Mouse (Mus musculus): ENCODE measurements around the gene Dnajc4. TPM values are rescaled to one million over a fixed set of nuclear protein-coding genes. Genes with fewer than 3 reads are reported as not detected.

Dnajc4 gene
- polyA plus RNA-seq, 1 experiment from 2014 or later, result 23.7 TPM

DNA sequence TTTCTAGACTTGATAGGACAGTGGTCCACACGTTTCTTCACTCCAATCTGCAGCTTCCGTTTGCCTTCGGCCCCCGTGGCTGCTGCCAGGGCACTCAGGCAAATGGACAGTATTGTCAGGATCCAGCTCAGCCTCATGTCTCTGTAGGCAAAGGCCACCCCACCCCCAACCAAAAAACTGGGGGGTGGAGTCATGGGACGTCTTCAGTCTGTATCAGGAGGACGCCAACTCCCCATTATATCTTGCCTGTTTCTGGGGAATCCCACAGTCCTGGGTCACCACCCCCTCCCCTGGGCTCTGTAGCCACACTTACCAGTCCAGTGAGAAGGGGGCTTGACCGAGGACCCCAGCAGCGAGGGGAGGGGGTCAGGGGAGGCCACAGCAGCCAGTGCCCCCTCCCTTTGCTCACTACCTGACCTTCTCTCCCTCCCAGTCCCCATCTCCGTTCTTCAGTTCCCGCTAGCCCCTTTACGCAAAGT is 13.3 kb downstream of the Dnajc4 start:
- no peaks in the 10 kb centered on the region for H3K27me3 ChIP-seq (ENCODE audit: control insufficient read depth, insufficient read depth, low read length)
- H3K4me2 ChIP-seq (replicated peaks), result peak overlapping the region; percentile 63
- H3K4me3 ChIP-seq (replicated peaks; ENCODE audit: low read length), result peak overlapping the region; percentile 51
- peaks cover 26% of the 10 kb centered on the region for H3K4me1 ChIP-seq (replicated peaks; ENCODE audit: control insufficient read depth, insufficient read depth, low read length)
- H3K27ac ChIP-seq, result peak overlapping the region; percentile 93
- ATAC-seq (ENCODE audit: low FRiP score) (no peak), DNase-seq (ENCODE audit: low spot score) (no peak)
- peaks cover 39% of the 10 kb centered on the region for H3K36me3 ChIP-seq (replicated peaks; ENCODE audit: control insufficient read depth, insufficient read depth)
- no peaks in the 10 kb centered on the region for H3K9me3 ChIP-seq (ENCODE audit: control insufficient read depth, low read length)
- WGBS, result 8% methylated on average over 11 of the region's 11 CpGs
- peak overlapping the region; percentile 62 for H3K9ac ChIP-seq

- no peak overlapping the region for H3K27ac ChIP-seq
- H3K9me3 ChIP-seq (ENCODE audit: control insufficient read depth, low read length), result no peaks in the 10 kb centered on the region
- peaks cover 26% of the 10 kb centered on the region for H3K4me1 ChIP-seq (replicated peaks; ENCODE audit: control insufficient read depth, insufficient read depth, low read length)
- 48% methylated on average over 3 of the region's 3 CpGs for WGBS
- no peaks in the 10 kb centered on the region for H3K27me3 ChIP-seq (ENCODE audit: control insufficient read depth, insufficient read depth, low read length)
- peak overlapping the region; percentile 51 for H3K4me3 ChIP-seq (replicated peaks; ENCODE audit: low read length)
- H3K36me3 ChIP-seq (replicated peaks; ENCODE audit: control insufficient read depth, insufficient read depth), result peaks cover 34% of the 10 kb centered on the region
- ATAC-seq (ENCODE audit: low FRiP score), result no peak
- DNase-seq (ENCODE audit: low spot score), result no peak
- peak overlapping the region; percentile 62 for H3K9ac ChIP-seq
- H3K4me2 ChIP-seq (replicated peaks), result peak overlapping the region; percentile 63
These were observed 13.8 kb downstream of the Dnajc4 start for GRCm38 (mm10) chr19:6978639-6978974.

DNA sequence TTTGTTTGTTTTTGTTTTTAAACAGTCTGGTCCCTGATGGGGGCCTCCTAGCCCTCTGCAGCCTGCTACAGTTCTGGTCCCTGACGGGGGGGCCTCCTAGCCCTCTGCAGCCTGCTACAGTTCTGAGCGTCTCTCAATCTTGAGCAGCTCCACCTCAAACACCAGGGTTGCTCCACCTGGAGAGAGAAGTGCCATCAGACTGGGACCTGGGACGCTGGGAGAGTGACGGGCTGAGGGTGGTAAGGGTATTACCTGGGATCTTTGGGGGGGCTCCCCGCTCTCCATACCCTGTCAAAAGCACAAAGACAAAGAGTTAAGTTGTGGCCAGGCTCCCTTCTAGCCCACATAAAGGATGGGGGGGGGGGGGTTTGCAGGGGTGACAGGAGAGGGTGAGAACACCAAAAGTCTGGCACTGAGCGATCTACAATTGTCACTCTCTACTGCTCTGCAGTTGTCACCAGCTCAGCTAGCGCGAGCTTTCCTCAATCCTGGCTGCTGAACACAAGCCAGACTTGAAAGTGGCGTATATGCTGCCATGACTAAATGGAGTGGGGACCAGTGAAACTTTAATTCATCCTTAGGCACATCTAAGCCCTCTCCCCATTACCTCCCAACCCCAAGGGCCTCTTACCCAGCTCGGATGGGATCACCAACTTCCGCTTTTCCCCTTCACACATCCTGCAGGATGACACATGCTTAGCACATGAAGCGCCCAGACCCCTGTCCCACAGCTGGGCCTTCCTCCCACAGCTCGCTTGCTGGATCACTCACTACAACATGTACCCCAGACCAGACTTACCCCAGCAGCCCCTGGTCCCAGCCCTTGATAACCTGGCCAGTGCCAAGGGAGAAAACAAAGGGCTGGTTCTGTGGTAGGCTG is 14.4 kb downstream of the Dnajc4 start:
- ATAC-seq (ENCODE audit: low FRiP score) (no peak), DNase-seq (ENCODE audit: low spot score) (no peak)
- Histone ChIP-seq H3K4me2 (replicated peaks) (peak overlapping the region; percentile 63), H3K4me3 (replicated peaks; ENCODE audit: low read length) (peak overlapping the region; percentile 51), H3K27ac (no peak overlapping the region), H3K27me3 (ENCODE audit: control insufficient read depth, insufficient read depth, low read length) (no peaks in the 10 kb centered on the region), H3K36me3 (replicated peaks; ENCODE audit: control insufficient read depth, insufficient read depth) (peaks cover 31% of the 10 kb centered on the region), H3K9ac (peak overlapping the region; percentile 62), H3K9me3 (ENCODE audit: control insufficient read depth, low read length) (no peaks in the 10 kb centered on the region), H3K4me1 (replicated peaks; ENCODE audit: control insufficient read depth, insufficient read depth, low read length) (peaks cover 26% of the 10 kb centered on the region)
- 84% methylated on average over 13 of the region's 13 CpGs for WGBS

DNA sequence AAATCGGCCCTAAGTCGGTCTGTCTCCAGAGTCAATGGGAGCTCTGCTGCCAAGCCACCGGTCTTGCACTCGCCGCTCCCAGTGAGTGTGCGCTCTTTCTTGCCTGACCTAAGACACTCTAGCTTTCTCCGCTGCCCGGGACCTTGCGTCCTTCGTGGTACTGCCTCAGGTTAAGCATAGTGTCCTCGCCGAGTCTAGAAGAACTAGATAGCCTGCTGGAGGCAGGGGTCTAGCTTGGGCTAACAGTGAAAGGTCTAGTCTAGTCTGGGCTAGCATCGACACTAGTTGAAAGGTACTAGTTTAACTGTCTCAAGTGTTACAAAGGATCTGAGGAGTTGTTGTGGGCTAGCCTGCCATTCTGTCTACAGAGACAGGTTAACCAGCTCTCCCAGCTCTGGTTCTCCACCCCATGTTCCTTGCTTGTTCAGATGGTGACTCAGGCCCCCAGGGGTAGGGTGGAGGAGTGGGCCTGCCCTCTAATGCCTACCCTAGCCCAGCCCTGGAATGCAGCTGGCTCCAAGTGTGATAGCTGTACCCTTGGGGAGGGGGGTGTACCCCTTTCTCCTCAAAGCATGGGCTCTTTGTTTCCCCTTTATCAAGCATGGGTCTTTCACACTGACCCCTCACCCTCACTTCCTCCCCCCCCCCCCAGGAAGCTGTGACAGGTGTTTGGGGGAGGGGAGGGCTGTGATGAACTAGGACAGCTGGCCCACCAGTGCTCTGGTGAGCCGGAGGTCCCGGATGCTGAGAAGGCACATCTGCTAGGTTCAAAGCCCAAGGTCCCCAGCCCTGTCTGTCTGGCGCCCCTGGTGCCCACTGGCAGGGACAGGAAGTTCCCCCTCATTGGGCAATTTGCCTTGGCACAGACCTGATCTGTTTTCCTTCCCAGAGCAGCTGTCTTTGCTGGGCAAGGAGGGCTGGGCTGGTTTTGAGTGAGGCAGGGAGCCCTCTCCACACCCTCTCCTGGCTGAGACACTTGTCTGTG is 16.5 kb downstream of the Dnajc4 start, which contains the start of gene Plcb3:
Gene Plcb3, minus strand, starts transcription at position 934 of the 985 bp plus-strand sequence.
- peak; percentile 77 for DNase-seq (ENCODE audit: low spot score)
- Histone ChIP-seq H3K27me3 (ENCODE audit: control insufficient read depth, insufficient read depth, low read length) (no peaks in the 10 kb centered on the region), H3K4me3 (replicated peaks; ENCODE audit: low read length) (peak within 1 kb of the TSS; percentile 66), H3K36me3 (replicated peaks; ENCODE audit: control insufficient read depth, insufficient read depth) (peaks cover 22% of the 10 kb centered on the region), H3K27ac (peak within 1 kb of the TSS; percentile 95), H3K9ac (peak within 1 kb of the TSS; percentile 80), H3K4me1 (replicated peaks; ENCODE audit: control insufficient read depth, insufficient read depth, low read length) (peaks cover 23% of the 10 kb centered on the region), H3K4me2 (replicated peaks) (peak within 1 kb of the TSS; percentile 81), H3K9me3 (ENCODE audit: control insufficient read depth, low read length) (no peaks in the 10 kb centered on the region)
- no peak for ATAC-seq (ENCODE audit: low FRiP score)
- WGBS, result 0% methylated on average over 16 of the region's 16 CpGs

- peak within 1 kb of the TSS; percentile 66 for H3K4me3 ChIP-seq (replicated peaks; ENCODE audit: low read length)
- H3K36me3 ChIP-seq (replicated peaks; ENCODE audit: control insufficient read depth, insufficient read depth), result peaks cover 22% of the 10 kb centered on the region
- peaks cover 11% of the 10 kb centered on the region for H3K27me3 ChIP-seq (ENCODE audit: control insufficient read depth, insufficient read depth, low read length)
- H3K4me2 ChIP-seq (replicated peaks), result peak within 1 kb of the TSS; percentile 81
- peak within 1 kb of the TSS; percentile 80 for H3K9ac ChIP-seq
- peaks cover 30% of the 10 kb centered on the region for H3K4me1 ChIP-seq (replicated peaks; ENCODE audit: control insufficient read depth, insufficient read depth, low read length)
- H3K9me3 ChIP-seq (ENCODE audit: control insufficient read depth, low read length), result no peaks in the 10 kb centered on the region
- WGBS, result under 1% methylated on average over 75 of the region's 84 CpGs
- ATAC-seq (ENCODE audit: low FRiP score) (peak; percentile 61), DNase-seq (ENCODE audit: low spot score) (peak; percentile 79)
- peak within 1 kb of the TSS; percentile 95 for H3K27ac ChIP-seq
These were observed 17.9 kb downstream of the Dnajc4 start, which contains the start of gene Ppp1r14b for GRCm38 (mm10) chr19:6974211-6975205. Ppp1r14b (plus strand) TSS chr19:6974968.

DNA sequence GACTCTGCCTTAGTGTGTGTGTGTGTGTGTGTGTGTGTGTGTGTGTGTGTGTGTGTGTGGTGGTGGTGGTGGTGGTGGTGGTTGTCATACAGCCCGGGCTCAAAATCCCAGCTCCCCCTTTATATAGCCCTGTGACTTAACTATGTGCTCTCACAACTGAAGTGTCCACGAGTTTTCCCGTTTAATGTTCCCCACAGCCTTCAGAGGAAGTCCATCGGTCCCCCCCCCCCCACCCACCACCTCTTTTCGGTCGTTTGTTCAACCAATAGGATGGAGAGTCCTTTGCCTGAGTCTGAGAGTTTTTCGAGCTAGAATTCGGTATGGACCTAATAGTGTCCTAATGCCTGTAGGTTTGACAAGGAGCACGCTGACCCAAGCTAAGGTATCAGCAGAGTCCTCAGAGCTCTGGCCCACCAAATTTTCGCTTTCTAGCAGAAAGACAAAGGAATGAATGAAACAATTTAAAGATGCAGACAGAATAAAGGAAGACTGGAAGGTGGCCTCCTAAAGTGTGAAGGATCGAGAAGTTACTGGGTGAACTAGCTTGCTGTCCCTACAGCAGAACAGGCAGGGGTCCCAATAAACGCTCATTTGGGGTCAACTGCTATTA is 18.7 kb downstream of the Dnajc4 start:
- ATAC-seq (ENCODE audit: low FRiP score), result no peak

DNA sequence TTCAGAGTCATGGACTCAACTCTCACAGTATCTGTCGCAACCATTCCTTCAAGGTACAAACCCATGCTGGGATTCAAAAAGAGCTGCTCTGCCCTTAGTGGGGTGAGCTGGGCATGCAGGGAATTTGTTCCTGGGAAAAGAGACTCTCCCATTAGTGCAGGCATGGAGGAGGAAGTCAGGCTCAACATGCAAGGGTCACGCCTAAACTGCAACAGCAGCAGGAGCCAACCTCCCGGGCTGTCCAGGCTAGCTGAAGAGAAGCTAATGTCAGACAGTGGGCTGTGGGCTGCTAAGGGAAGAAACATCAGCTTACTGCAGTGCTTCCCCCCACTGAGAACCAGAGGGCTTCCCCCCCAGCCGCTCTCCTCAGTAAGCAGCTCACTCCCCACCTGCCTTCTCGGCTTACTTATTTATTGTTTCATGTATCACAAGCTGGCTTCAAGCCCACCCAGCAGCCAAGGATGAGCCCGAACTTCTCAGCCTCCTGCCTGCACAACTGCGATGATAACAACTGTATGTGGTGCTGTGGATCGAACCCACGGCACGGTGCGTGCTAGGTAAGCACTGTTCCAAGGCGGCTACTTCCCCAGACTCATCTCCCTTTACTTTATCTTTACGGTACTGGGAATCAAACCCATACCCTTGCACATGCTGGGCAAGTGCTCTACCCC is 20.0 kb downstream of the Dnajc4 start:
- Histone ChIP-seq H3K4me3 (replicated peaks; ENCODE audit: low read length) (no peak overlapping the region), H3K36me3 (replicated peaks; ENCODE audit: control insufficient read depth, insufficient read depth) (peaks cover 8% of the 10 kb centered on the region), H3K27ac (no peak overlapping the region), H3K9ac (no peak overlapping the region), H3K4me2 (replicated peaks) (no peak overlapping the region), H3K4me1 (replicated peaks; ENCODE audit: control insufficient read depth, insufficient read depth, low read length) (peaks cover 17% of the 10 kb centered on the region), H3K9me3 (ENCODE audit: control insufficient read depth, low read length) (no peaks in the 10 kb centered on the region), H3K27me3 (ENCODE audit: control insufficient read depth, insufficient read depth, low read length) (peaks cover 23% of the 10 kb centered on the region)
- DNase-seq (ENCODE audit: low spot score) (no peak), ATAC-seq (ENCODE audit: low FRiP score) (no peak)
- 80% methylated on average over 13 of the region's 13 CpGs for WGBS

More for the DNA sequence above, 18.7 kb downstream of the Dnajc4 start:
- Histone ChIP-seq H3K4me2 (replicated peaks) (peak overlapping the region; percentile 81), H3K36me3 (replicated peaks; ENCODE audit: control insufficient read depth, insufficient read depth) (peaks cover 21% of the 10 kb centered on the region), H3K27me3 (ENCODE audit: control insufficient read depth, insufficient read depth, low read length) (peaks cover 20% of the 10 kb centered on the region), H3K9ac (peak overlapping the region; percentile 80), H3K4me3 (replicated peaks; ENCODE audit: low read length) (peak overlapping the region; percentile 66), H3K9me3 (ENCODE audit: control insufficient read depth, low read length) (no peaks in the 10 kb centered on the region), H3K4me1 (replicated peaks; ENCODE audit: control insufficient read depth, insufficient read depth, low read length) (peaks cover 22% of the 10 kb centered on the region), H3K27ac (0 out of 2 replicates have a peak overlapping the region, but pooled peaks have one; percentile 95)
- DNase-seq (ENCODE audit: low spot score), result no peak
- WGBS, result 35% methylated on average over 12 of the region's 12 CpGs

Data from hindbrain, embryonic 14.5 days (tissue).